Mouse (Mus musculus): Measurements from ENCODE around the gene Rap1gds1.
A peak's percentile ranks its signal among the peaks of the same experiment; 100 is the strongest.

Rap1gds1 gene

GRCm38 (mm10) chr3:139048701-139049622, 26.0 kb downstream of the Rap1gds1 start:
- no peak for DNase-seq

- DNase-seq = no peak
These were observed 32.6 kb downstream of the Rap1gds1 start for GRCm38 (mm10) chr3:139042433-139042854.

- no peak for DNase-seq
These were observed 33.1 kb downstream of the Rap1gds1 start for GRCm38 (mm10) chr3:139041921-139042320.

GRCm38 (mm10) chr3:139037030-139037429, 38.0 kb downstream of the Rap1gds1 start:
- DNase-seq = no peak

GRCm38 (mm10) chr3:139033179-139033578, 41.8 kb downstream of the Rap1gds1 start:
- no peak for DNase-seq

- no peak for DNase-seq
These were observed 44.3 kb downstream of the Rap1gds1 start for GRCm38 (mm10) chr3:139030644-139031227.

- DNase-seq = no peak
These were observed 49.9 kb downstream of the Rap1gds1 start for GRCm38 (mm10) chr3:139025077-139025476.

- no peak for DNase-seq
These were observed 51.4 kb downstream of the Rap1gds1 start for GRCm38 (mm10) chr3:139023585-139023984.

GRCm38 (mm10) chr3:139012352-139012751, 62.6 kb downstream of the Rap1gds1 start:
- DNase-seq = peak in 1 of 2 experiments; percentile 18

GRCm38 (mm10) chr3:139005669-139006068, 69.3 kb downstream of the Rap1gds1 start:
- DNase-seq = peak in 1 of 2 experiments; percentile 22

- DNase-seq = no peak
These were observed 72.2 kb downstream of the Rap1gds1 start for GRCm38 (mm10) chr3:139002774-139003173.

- no peak for DNase-seq
These were observed 74.7 kb downstream of the Rap1gds1 start for GRCm38 (mm10) chr3:139000071-139000867.

GRCm38 (mm10) chr3:138993473-138993872, 81.5 kb downstream of the Rap1gds1 start:
- no peak for DNase-seq

GRCm38 (mm10) chr3:138991367-138991766, 83.6 kb downstream of the Rap1gds1 start:
- no peak for DNase-seq

GRCm38 (mm10) chr3:138989141-138989540, 85.9 kb downstream of the Rap1gds1 start:
- no peak for DNase-seq

- no peak for DNase-seq
These were observed 87.0 kb downstream of the Rap1gds1 start for GRCm38 (mm10) chr3:138988004-138988403.

GRCm38 (mm10) chr3:138982249-138982648, 92.8 kb downstream of the Rap1gds1 start:
- no peak for DNase-seq

- no peak for DNase-seq
These were observed 97.6 kb downstream of the Rap1gds1 start for GRCm38 (mm10) chr3:138977413-138977812.

- no peak for DNase-seq
These were observed 107.4 kb downstream of the Rap1gds1 start for GRCm38 (mm10) chr3:138967627-138968026.

- DNase-seq = no peak
These were observed 116.5 kb downstream of the Rap1gds1 start for GRCm38 (mm10) chr3:138958527-138958926.

GRCm38 (mm10) chr3:138955220-138955619, 119.8 kb downstream of the Rap1gds1 start:
- no peak for DNase-seq

- DNase-seq = no peak
These were observed 125.9 kb downstream of the Rap1gds1 start for GRCm38 (mm10) chr3:138949081-138949480.

GRCm38 (mm10) chr3:138945516-138945915, 129.5 kb downstream of the Rap1gds1 start:
- DNase-seq = no peak

Data from thymus, postnatal 36 days (tissue).